Mouse (Mus musculus) embryonic facial prominence, embryonic 11.5 days (tissue): ENCODE data around the gene Ptpn3. TPM values are rescaled to one million over a fixed set of nuclear protein-coding genes. Genes with fewer than 3 reads are reported as not detected.

ENCODE experiments used
- ATAC-seq: fragments of 200-750 bp; cut with Nextera tagmentation; replicated peaks from 2 replicates; pipeline ENCODE4 v1.8.0; 2017; ENCODE audit warnings: low read depth; ENCODE audit not compliant: insufficient number of reproducible peaks, low FRiP score, low TSS enrichment
- DNase-seq: peaks from one replicate; pipeline ENCODE4 v3.0.0-alpha.2; 2015; ENCODE audit warnings: low spot score
- H3K27ac ChIP-seq: fragments of 300-500 bp; sonication (generic); replicated peaks from 2 replicates; pipeline ENCODE4 v1.5.1; 2014; ENCODE audit warnings: mild to moderate bottlenecking, low read depth, low read length, control low read depth
- H3K27me3 ChIP-seq: fragments of 300-500 bp; sonication (generic); 2 replicates; pipeline ENCODE4 v1.6.1; 2014; ENCODE audit warnings: mild to moderate bottlenecking, low read length, moderate library complexity, mixed read lengths; ENCODE audit not compliant: control insufficient read depth, insufficient read depth
- H3K36me3 ChIP-seq: fragments of 300-500 bp; sonication (generic); replicated peaks from 2 replicates; pipeline ENCODE4 v1.6.1; 2014; ENCODE audit warnings: low read depth, mild to moderate bottlenecking, low read length, moderate library complexity, mixed read lengths; ENCODE audit not compliant: control insufficient read depth, insufficient read depth
- H3K4me1 ChIP-seq: fragments of 300-500 bp; sonication (generic); 2 replicates; pipeline ENCODE4 v1.6.1; 2014; ENCODE audit warnings: low read length, mixed read lengths; ENCODE audit not compliant: control insufficient read depth, insufficient read depth
- H3K4me2 ChIP-seq: fragments of 300-500 bp; sonication (generic); 2 replicates; pipeline ENCODE4 v1.6.1; 2014; ENCODE audit warnings: low read depth, mild to moderate bottlenecking, control low read depth, low read length, moderate library complexity
- H3K4me3 ChIP-seq: fragments of 300-500 bp; sonication (generic); 2 replicates; pipeline ENCODE4 v1.5.1; 2014; ENCODE audit warnings: low read depth, low read length, control low read depth
- H3K9ac ChIP-seq: fragments of 300-500 bp; sonication (generic); replicated peaks from 2 replicates; pipeline ENCODE4 v1.6.1; 2014; ENCODE audit warnings: mild to moderate bottlenecking, control low read depth, low read length
- H3K9me3 ChIP-seq: fragments of 300-500 bp; sonication (generic); replicated peaks from 2 replicates; pipeline ENCODE4 v1.6.1; 2016; ENCODE audit warnings: mild to moderate bottlenecking, low read length, inconsistent platforms, mixed read lengths; ENCODE audit not compliant: control insufficient read depth
- WGBS: fragments of 180-500 bp; shearing (Covaris S2); extraction: QIAGEN DNeasy Blood & Tissue Kit; methylation state at CpG from one replicate; pipeline ENCODE4 v1.1.7; 2014; 5-methylcytosine and 5-hydroxymethylcytosine counted together
- polyA plus RNA-seq: library from polyadenylated mRNA; unstranded; fragments of >200 nt; fragmentation: Nextera tagmentation; extraction: Ambion mirVana; gene quantifications from 2 replicates; pipeline ENCODE4 v1.2.1, GENCODE M21; 2014

Ptpn3 gene
- polyA plus RNA-seq, 1 experiment from 2014 or later, result 1.9 TPM

GRCm38 (mm10) chr4:57306260-57306659 is 4.6 kb upstream of the Ptpn3 start:
- Histone ChIP-seq H3K27ac (no peak overlapping the region), H3K27me3 (no peaks in the 10 kb centered on the region), H3K9me3 (no peaks in the 10 kb centered on the region), H3K4me2 (no peak overlapping the region), H3K4me1 (no peaks in the 10 kb centered on the region), H3K4me3 (no peak overlapping the region), H3K36me3 (no peaks in the 10 kb centered on the region), H3K9ac (no peak overlapping the region)
- 80% methylated on average over 4 of the region's 4 CpGs for WGBS
- DNase-seq, result no peak
- no peak for ATAC-seq

DNA sequence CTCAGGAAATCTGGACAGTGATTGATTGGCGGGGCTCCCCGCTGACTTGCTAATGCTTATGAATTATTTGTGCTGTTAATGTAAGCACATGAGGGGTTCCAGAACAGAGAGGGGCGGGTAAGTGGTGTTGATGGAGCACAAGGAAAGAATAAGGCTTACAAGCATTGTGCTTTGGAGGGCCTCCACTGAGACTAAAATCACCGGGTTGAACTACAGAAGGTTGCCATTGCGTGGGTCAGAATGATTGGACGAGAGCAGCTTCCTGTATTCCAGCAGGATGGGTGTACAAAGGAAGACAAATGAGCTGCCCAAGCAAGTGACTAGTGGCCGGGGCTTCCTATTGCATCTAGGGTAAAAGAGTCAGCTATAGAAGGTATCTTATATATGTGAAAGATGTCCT is 4.0 kb upstream of the Ptpn3 start:
- Histone ChIP-seq H3K36me3 (no peaks in the 10 kb centered on the region), H3K9me3 (no peaks in the 10 kb centered on the region), H3K27ac (no peak overlapping the region), H3K9ac (no peak overlapping the region), H3K4me1 (peaks cover 2% of the 10 kb centered on the region; the same call in 1 of the 2 replicates), H3K4me3 (no peak overlapping the region), H3K4me2 (no peak overlapping the region), H3K27me3 (peaks cover 2% of the 10 kb centered on the region)
- ATAC-seq (no peak), DNase-seq (no peak)
- 71% methylated on average over 7 of the region's 7 CpGs for WGBS

GRCm38 (mm10) chr4:57300469-57301409 is 898 bp downstream of the Ptpn3 start:
- WGBS, result under 1% methylated on average over 37 of the region's 37 CpGs
- Histone ChIP-seq H3K9me3 (no peaks in the 10 kb centered on the region), H3K4me1 (peaks cover 5% of the 10 kb centered on the region; the same call in 1 of the 2 replicates), H3K27ac (no peak overlapping the region), H3K9ac (peak overlapping the region; percentile 74), H3K4me3 (peak overlapping the region; percentile 78), H3K4me2 (peak overlapping the region; percentile 98), H3K36me3 (no peaks in the 10 kb centered on the region), H3K27me3 (peaks cover 28% of the 10 kb centered on the region)
- DNase-seq (peak; percentile 24), ATAC-seq (no peak)

DNA sequence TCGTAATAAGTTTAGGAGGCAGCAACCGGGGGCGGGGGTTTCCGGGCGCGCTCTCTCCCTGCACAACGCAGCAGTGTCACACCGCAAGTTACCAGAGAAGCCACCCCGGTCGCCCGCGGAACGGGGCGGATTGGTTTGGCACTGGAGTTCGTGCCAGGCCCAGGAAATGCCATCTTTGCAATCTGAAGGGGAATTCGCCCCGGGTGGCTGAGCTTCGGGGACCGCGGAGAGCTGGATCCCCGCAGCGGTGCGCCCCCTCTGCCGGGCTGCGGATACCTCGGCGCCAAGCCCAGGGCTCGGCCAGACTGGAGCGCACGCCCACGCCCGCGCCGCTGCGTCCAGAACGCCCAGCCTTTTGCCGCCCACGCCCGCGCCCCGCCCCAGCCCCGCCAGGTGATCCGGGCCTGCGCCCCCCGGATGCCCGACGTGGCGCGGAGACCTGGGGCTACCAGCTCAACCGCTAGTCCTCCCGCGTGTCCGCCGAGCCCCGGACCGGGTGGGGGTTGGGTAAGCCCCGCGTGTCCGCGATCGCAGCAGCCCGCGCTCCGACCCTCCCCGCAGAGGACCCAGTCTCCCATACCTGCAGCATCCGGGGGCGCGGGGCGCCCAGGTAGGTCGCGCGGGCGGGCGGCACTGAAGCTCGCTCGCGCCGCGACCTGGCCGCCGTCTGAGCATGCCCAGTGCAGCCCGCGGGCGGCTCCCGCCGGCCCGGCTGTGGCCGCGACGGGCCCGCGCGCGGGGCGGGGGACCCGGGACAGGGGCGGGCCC is 1.8 kb downstream of the Ptpn3 start:
- ATAC-seq (peak; percentile 32; the same call in 1 of the 2 replicates), DNase-seq (peak; percentile 56)
- Histone ChIP-seq H3K27me3 (peaks cover 28% of the 10 kb centered on the region), H3K27ac (no peak overlapping the region), H3K4me1 (peaks cover 5% of the 10 kb centered on the region; the same call in 1 of the 2 replicates), H3K9me3 (no peaks in the 10 kb centered on the region), H3K4me3 (peak overlapping the region; percentile 78), H3K36me3 (no peaks in the 10 kb centered on the region), H3K9ac (peak overlapping the region; percentile 74), H3K4me2 (peak overlapping the region; percentile 98)
- under 1% methylated on average over 81 of the region's 97 CpGs for WGBS

DNA sequence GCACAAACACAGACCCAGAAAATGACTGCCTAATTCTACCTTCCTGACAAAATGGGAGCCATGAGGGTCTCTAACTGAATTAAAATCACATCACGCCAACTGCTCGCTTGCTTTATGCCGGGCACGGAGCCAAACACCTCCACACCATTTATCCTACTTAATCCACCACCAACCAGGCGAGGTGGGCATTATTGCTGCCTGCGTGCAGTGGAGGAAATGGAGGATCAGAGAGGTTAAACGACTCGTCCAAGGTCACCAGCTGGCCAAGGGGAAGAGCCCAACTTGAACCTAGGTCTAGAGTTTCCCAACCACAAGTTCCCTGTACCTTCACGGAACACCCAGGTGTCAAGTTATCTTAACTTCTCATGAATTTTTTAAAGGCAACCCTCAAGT is 2.3 kb downstream of the Ptpn3 start:
- peak; percentile 20 for DNase-seq

DNA sequence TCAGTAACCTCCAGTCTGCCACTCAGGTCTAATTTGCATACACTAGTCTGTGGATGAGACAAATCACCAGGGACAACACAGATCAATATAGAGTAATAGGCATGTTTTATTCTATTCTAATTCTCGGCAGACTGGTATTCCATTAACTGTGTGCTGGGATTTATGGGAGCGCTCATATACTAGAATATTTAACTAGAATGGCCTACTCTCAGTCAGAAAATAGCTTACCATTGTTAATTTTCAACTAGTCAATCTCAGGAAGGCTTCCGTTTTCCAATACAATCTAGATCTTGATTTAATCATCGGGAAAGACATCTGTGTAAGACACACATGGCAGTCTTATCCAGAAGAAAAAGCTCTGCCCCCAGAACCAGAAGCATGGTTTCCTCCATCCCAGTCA is 3.5 kb downstream of the Ptpn3 start:
- H3K4me3 ChIP-seq, result no peak overlapping the region
- WGBS, result 81% methylated on average over 4 of the region's 4 CpGs
- no peak overlapping the region for H3K4me2 ChIP-seq
- no peak overlapping the region for H3K27ac ChIP-seq
- H3K4me1 ChIP-seq, result peaks cover 5% of the 10 kb centered on the region; the same call in 1 of the 2 replicates
- no peak for ATAC-seq
- H3K9me3 ChIP-seq, result no peaks in the 10 kb centered on the region
- peaks cover 28% of the 10 kb centered on the region for H3K27me3 ChIP-seq
- DNase-seq, result no peak
- no peaks in the 10 kb centered on the region for H3K36me3 ChIP-seq
- no peak overlapping the region for H3K9ac ChIP-seq

More for the DNA sequence above, 2.3 kb downstream of the Ptpn3 start:
- WGBS, result 2% methylated on average over 9 of the region's 9 CpGs
- no peaks in the 10 kb centered on the region for H3K9me3 ChIP-seq
- ATAC-seq, result no peak
- peak overlapping the region; percentile 78 for H3K4me3 ChIP-seq
- no peak overlapping the region for H3K27ac ChIP-seq
- H3K27me3 ChIP-seq, result peaks cover 28% of the 10 kb centered on the region
- peaks cover 5% of the 10 kb centered on the region; the same call in 1 of the 2 replicates for H3K4me1 ChIP-seq
- H3K9ac ChIP-seq, result no peak overlapping the region
- no peaks in the 10 kb centered on the region for H3K36me3 ChIP-seq
- H3K4me2 ChIP-seq, result peak overlapping the region; percentile 98

DNA sequence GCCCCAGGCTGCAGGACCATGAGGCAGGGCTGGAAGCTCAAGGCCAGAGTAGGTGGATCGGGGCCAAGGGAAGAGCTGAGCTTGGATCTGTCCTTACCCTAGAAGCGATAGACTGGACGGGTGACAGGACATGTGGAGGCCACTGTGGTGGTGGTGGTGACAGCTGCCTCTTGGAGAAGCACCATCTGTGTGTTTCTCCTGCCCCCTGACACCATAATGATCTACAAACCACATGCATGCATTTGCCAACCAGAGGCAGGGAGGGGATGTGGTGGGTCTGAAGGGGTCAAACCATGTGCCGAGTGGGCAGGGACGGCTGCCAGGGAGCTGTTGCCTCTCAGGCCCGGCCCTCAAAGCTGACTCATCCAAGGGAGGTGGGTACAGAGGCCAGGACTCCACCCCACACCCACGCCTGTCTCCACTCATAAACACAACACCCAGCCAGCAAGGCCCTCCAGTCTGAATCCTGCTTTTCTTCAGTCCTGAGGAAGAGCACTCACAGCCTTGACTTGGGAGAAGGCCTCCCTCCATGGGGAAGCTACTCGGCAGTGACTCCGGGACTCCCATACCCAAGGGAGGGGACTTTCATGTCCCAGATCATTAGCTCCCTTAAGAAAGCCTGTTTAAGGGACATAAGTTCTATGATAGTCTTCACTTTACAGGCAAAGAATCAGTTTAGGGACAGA is 6.5 kb downstream of the Ptpn3 start:
- H3K9ac ChIP-seq, result no peak overlapping the region
- no peak overlapping the region for H3K27ac ChIP-seq
- peaks cover 20% of the 10 kb centered on the region for H3K27me3 ChIP-seq
- WGBS, result 72% methylated on average over 9 of the region's 9 CpGs
- ATAC-seq, result no peak
- no peak overlapping the region for H3K4me2 ChIP-seq
- H3K4me3 ChIP-seq, result no peak overlapping the region
- no peak for DNase-seq
- H3K4me1 ChIP-seq, result no peaks in the 10 kb centered on the region
- no peaks in the 10 kb centered on the region for H3K9me3 ChIP-seq
- H3K36me3 ChIP-seq, result no peaks in the 10 kb centered on the region
